9 mouse cellular contexts compared by ENCODE assay signal in the genomic region with DNA sequence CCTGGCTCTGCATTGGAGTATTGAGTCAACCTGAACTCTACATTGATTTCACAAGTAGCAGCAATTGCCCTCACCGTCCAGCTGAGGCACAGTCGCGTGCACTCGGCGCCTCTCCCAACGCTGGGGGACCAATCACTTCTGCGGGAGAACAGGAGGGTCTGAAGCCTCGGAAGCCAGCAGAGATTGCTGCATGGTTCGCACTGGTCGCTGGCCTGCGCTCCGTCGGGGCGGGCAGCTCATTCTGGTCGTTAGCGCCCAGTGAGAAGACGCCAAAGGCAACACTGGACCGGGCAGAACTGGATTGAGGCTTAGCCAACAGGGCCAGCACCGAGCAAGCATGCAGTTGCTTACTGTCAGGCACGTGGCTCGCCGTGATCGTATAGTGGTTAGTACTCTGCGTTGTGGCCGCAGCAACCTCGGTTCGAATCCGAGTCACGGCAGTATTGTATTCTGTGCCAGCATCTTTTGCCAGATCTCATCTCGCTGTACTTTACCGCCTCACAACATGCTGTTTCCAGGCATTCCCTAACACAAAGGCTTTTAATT. TPM values are rescaled to one million over a fixed set of nuclear protein-coding genes. Genes with fewer than 3 reads are reported as not detected.
DNase-seq lines count a peak whose midpoint lies in the region; ATAC-seq lines count a peak whose summit lies in the region.
"Had no signal": no experiment of that assay in that cellular context is flagged by ENCODE, and none has a peak within 500 bp of the region (broad histone marks: within the 10 kb centered on the region; RNA-seq: fewer than 3 reads in every experiment).

No protein-coding gene starts in this region.

- H3K27me3 ChIP-seq in forebrain, embryonic 10.5 days (ENCODE audit: poor library complexity, severe bottlenecking): peaks cover 71% of the 10 kb centered on the region
- H3K27me3 ChIP-seq in forebrain, embryonic 14.5 days (replicated peaks; ENCODE audit: control insufficient read depth, insufficient read depth, low read length): peaks cover 39% of the 10 kb centered on the region
- peaks cover 58% of the 10 kb centered on the region for H3K27me3 ChIP-seq in liver, embryonic 12.5 days (replicated peaks)

- H3K36me3 ChIP-seq in forebrain, embryonic 10.5 days (replicated peaks): peaks cover 8% of the 10 kb centered on the region
- no peaks in the 10 kb centered on the region for H3K36me3 ChIP-seq in forebrain, embryonic 14.5 days (ENCODE audit: control insufficient read depth, insufficient read depth, low read length)
- H3K36me3 ChIP-seq in liver, embryonic 12.5 days: no peaks in the 10 kb centered on the region

- no peak for ATAC-seq in forebrain, embryonic 14.5 days
- ATAC-seq in liver, embryonic 12.5 days: peak; percentile 63

- H3K4me1 ChIP-seq in forebrain, embryonic 10.5 days: peaks cover 28% of the 10 kb centered on the region
- no peaks in the 10 kb centered on the region for H3K4me1 ChIP-seq in forebrain, embryonic 14.5 days (ENCODE audit: control insufficient read depth, insufficient read depth, low read length)
- H3K4me1 ChIP-seq in liver, embryonic 12.5 days: peaks cover 24% of the 10 kb centered on the region

- DNase-seq in forebrain, embryonic 10.5 days (ENCODE audit: extremely low spot score, low spot score): peak; percentile 67
- DNase-seq in forebrain, embryonic 14.5 days (ENCODE audit: low spot score): no peak
- DNase-seq in thymus, postnatal 4 days: peak; percentile 27
- DNase-seq in thymus, postnatal 36 days: no peak
- DNase-seq in yolk sac, embryonic 10.5 days (ENCODE audit: low spot score): peak; percentile 88
- no peak for DNase-seq in lung, adult 18-20 months
- no peak for DNase-seq in gastrocnemius, postnatal 10 days
- DNase-seq: cerebellum, adult 8-10 months had no signal

- 0 out of 2 replicates have a peak overlapping the region, but pooled peaks have one; percentile 22 for H3K27ac ChIP-seq in forebrain, embryonic 10.5 days
- H3K27ac ChIP-seq in forebrain, embryonic 14.5 days (ENCODE audit: low read depth, low read length): no peak overlapping the region
- no peak overlapping the region for H3K27ac ChIP-seq in liver, embryonic 12.5 days

- H3K4me3 ChIP-seq in forebrain, embryonic 10.5 days: peak overlapping the region; percentile 45
- H3K4me3 ChIP-seq in forebrain, embryonic 14.5 days (ENCODE audit: low read depth, low read length): no peak overlapping the region
- H3K4me3 ChIP-seq in liver, embryonic 12.5 days: peak overlapping the region; percentile 46

- H3K4me2 ChIP-seq in forebrain, embryonic 14.5 days (ENCODE audit: low read length): no peak overlapping the region
- H3K4me2 ChIP-seq in liver, embryonic 12.5 days: peak overlapping the region; percentile 66

- H3K9me3 ChIP-seq in forebrain, embryonic 10.5 days: 0 out of 2 replicates have a peak, but pooled peaks cover 5% of the 10 kb centered on the region
- H3K9me3 ChIP-seq in forebrain, embryonic 14.5 days (replicated peaks; ENCODE audit: control insufficient read depth, low read length): no peaks in the 10 kb centered on the region
- no peaks in the 10 kb centered on the region for H3K9me3 ChIP-seq in liver, embryonic 12.5 days (replicated peaks)

- 3% methylated on average over 31 of the region's 31 CpGs for WGBS in forebrain, embryonic 10.5 days
- WGBS in forebrain, embryonic 14.5 days: 3% methylated on average over 31 of the region's 31 CpGs
- 2% methylated on average over 31 of the region's 31 CpGs for WGBS in liver, embryonic 12.5 days (ENCODE audit: insufficient replicate concordance)

- H3K9ac ChIP-seq in forebrain, embryonic 14.5 days (ENCODE audit: low read length): no peak overlapping the region
- H3K9ac ChIP-seq in liver, embryonic 12.5 days: peak overlapping the region; percentile 46; the same call in 1 of the 2 replicates

RNA-seq across cellular contexts. Expression of a gene that starts 42.3 kb away (rescaled TPM):
- 0.20 TPM in 1 of 2 replicates, not detected in the other for polyA plus RNA-seq in forebrain, embryonic 10.5 days (2016; fragmentation: Nextera tagmentation; extraction: Ambion mirVana)
- not detected in 2 replicates for polyA plus RNA-seq in forebrain, embryonic 14.5 days (2014; fragmentation: Nextera tagmentation; extraction: Ambion mirVana)
- polyA plus RNA-seq in liver, embryonic 12.5 days (2016; fragmentation: Nextera tagmentation; extraction: Ambion mirVana): not detected in 2 replicates
- total RNA-seq in gastrocnemius, postnatal 10 days (2021): not detected

Comparison
In these comparisons a context has a peak if more than half of its experiments do, and no peak if none do; other contexts are left out.
1. DNase-seq: peak in forebrain, embryonic 10.5 days (single experiment), thymus, postnatal 4 days (single experiment) and yolk sac, embryonic 10.5 days (single experiment); none in forebrain, embryonic 14.5 days (single experiment), thymus, postnatal 36 days (0 of 2), lung, adult 18-20 months (0 of 2) and gastrocnemius, postnatal 10 days (single experiment).